Mouse (Mus musculus) forebrain, embryonic 15.5 days (tissue): Measurements from ENCODE around the gene Mitd1. TPM values are rescaled to one million over a fixed set of nuclear protein-coding genes. Genes with fewer than 3 reads are reported as not detected.
A peak's percentile ranks its signal among the peaks of the same experiment; 100 is the strongest.

Experiments used
- ATAC-seq: fragments of 200-750 bp; cut with Nextera tagmentation; replicated peaks from 2 replicates; pipeline ENCODE4 v1.8.0; 2017; ENCODE audit warnings: mild to moderate bottlenecking, moderate TSS enrichment, moderate library complexity
- H3K27ac ChIP-seq: fragments of 300-500 bp; sonication (generic); replicated peaks from 2 replicates; pipeline ENCODE4 v1.5.1; 2015; ENCODE audit warnings: mild to moderate bottlenecking, inconsistent platforms
- H3K27me3 ChIP-seq: fragments of 300-500 bp; sonication (generic); 2 replicates; pipeline ENCODE4 v1.6.1; 2015; ENCODE audit warnings: inconsistent platforms
- H3K36me3 ChIP-seq: fragments of 300-500 bp; sonication (generic); 2 replicates; pipeline ENCODE4 v1.6.1; 2015; ENCODE audit warnings: mild to moderate bottlenecking, inconsistent platforms
- H3K4me1 ChIP-seq: fragments of 300-500 bp; sonication (generic); 2 replicates; pipeline ENCODE4 v1.6.1; 2015; ENCODE audit warnings: inconsistent platforms
- H3K4me2 ChIP-seq: fragments of 300-500 bp; sonication (generic); replicated peaks from 2 replicates; pipeline ENCODE4 v1.6.1; 2015; ENCODE audit warnings: mild to moderate bottlenecking, inconsistent platforms
- H3K4me3 ChIP-seq: fragments of 300-500 bp; sonication (generic); 2 replicates; pipeline ENCODE4 v1.5.1; 2015; ENCODE audit warnings: mild to moderate bottlenecking, inconsistent platforms
- H3K9ac ChIP-seq: fragments of 300-500 bp; sonication (generic); replicated peaks from 2 replicates; pipeline ENCODE4 v1.6.1; 2015; ENCODE audit warnings: mild to moderate bottlenecking, inconsistent platforms
- H3K9me3 ChIP-seq: fragments of 300-500 bp; sonication (generic); 2 replicates; pipeline ENCODE4 v1.6.1; 2016; ENCODE audit warnings: inconsistent platforms
- WGBS: fragments of 180-500 bp; shearing (Covaris S2); methylation state at CpG from one replicate; pipeline ENCODE4 v1.1.7; 2015; ENCODE audit warnings: mixed read lengths; 5-methylcytosine and 5-hydroxymethylcytosine counted together
- polyA plus RNA-seq: library from polyadenylated mRNA; unstranded; fragments of >200 nt; fragmentation: Nextera tagmentation; extraction: Ambion mirVana; gene quantifications from 2 replicates; pipeline ENCODE4 v1.2.1, GENCODE M21; 2015

Gene Mitd1
- polyA plus RNA-seq, 1 experiment from 2014 or later = 15.9 TPM

- WGBS = 92% methylated on average over 6 of the region's 6 CpGs
- peak within 1 kb of the TSS; percentile 86 for H3K4me2 ChIP-seq
Measured at GRCm38 (mm10) chr1:37866286-37866685, 23.9 kb downstream of the Mitd1 start, which contains the start of gene Tsga10. Gene Tsga10, minus strand, starts transcription at chr1:37866429.

DNA sequence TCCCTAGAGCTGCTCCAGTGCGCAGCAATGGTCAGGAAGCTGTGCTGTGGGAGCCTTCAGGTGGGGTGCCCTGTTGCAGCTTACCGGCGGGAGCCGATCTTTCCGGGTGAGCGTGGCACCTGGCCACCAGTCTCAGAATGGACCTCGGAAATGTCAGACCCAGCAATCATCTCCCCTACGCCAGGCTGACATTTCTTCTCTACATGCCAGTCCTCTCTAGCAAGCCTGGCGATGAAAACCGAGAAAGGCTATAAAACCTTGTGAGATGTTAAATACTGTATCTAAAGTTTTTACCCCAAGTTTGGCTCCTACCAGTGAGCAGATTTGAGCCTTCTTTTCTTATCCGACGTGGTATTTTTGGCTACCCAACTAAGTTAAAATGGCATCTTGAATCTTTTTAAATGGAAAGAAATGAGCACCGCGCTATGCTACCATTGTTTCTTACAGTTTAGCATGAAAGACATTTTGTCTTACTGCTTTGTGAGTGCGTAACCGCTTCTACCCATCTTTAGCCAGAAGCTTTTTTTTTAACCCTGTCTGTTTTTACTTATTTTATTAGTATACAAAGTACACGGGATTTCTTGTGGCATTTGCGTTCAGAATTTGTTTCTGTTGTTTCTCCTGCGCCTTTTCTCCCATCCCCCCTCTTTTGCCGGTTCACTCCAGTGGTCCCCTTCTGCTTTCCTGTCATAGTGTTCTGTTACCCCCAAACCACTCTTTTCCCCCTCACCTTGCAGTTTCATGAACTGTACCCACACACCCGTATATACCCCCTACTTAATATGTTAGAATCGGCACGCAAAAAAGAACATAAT lies 24.6 kb downstream of the Mitd1 start:
- Histone ChIP-seq H3K4me2 (peak overlapping the region; percentile 86), H3K4me1 (peaks cover 13% of the 10 kb centered on the region), H3K9ac (peak overlapping the region; percentile 77), H3K9me3 (no peaks in the 10 kb centered on the region), H3K4me3 (peak overlapping the region; percentile 81), H3K27ac (peak overlapping the region; percentile 92), H3K27me3 (peaks cover 13% of the 10 kb centered on the region; the same call in 1 of the 2 replicates), H3K36me3 (no peaks in the 10 kb centered on the region)
- 8% methylated on average over 23 of the region's 23 CpGs for WGBS
- no peak for ATAC-seq

More at GRCm38 (mm10) chr1:37866286-37866685, 23.9 kb downstream of the Mitd1 start, which contains the start of gene Tsga10:
- no peaks in the 10 kb centered on the region for H3K36me3 ChIP-seq
- ATAC-seq = no peak
- H3K4me1 ChIP-seq = peaks cover 13% of the 10 kb centered on the region
- H3K27me3 ChIP-seq = peaks cover 13% of the 10 kb centered on the region; the same call in 1 of the 2 replicates
- H3K9me3 ChIP-seq = no peaks in the 10 kb centered on the region
- peak within 1 kb of the TSS; percentile 81 for H3K4me3 ChIP-seq
- peak within 1 kb of the TSS; percentile 92 for H3K27ac ChIP-seq
- peak within 1 kb of the TSS; percentile 77 for H3K9ac ChIP-seq

- no peaks in the 10 kb centered on the region for H3K36me3 ChIP-seq
- H3K27me3 ChIP-seq = peaks cover 10% of the 10 kb centered on the region; the same call in 1 of the 2 replicates
- H3K9ac ChIP-seq = peak overlapping the region; percentile 77
- no peaks in the 10 kb centered on the region for H3K9me3 ChIP-seq
- H3K4me1 ChIP-seq = peaks cover 13% of the 10 kb centered on the region
- peak overlapping the region; percentile 92 for H3K27ac ChIP-seq
- peak; percentile 99 for ATAC-seq
- under 1% methylated on average over 79 of the region's 90 CpGs for WGBS
- peak overlapping the region; percentile 86 for H3K4me2 ChIP-seq
- peak overlapping the region; percentile 81 for H3K4me3 ChIP-seq
Measured at GRCm38 (mm10) chr1:37864511-37865400, 25.5 kb downstream of the Mitd1 start.

DNA sequence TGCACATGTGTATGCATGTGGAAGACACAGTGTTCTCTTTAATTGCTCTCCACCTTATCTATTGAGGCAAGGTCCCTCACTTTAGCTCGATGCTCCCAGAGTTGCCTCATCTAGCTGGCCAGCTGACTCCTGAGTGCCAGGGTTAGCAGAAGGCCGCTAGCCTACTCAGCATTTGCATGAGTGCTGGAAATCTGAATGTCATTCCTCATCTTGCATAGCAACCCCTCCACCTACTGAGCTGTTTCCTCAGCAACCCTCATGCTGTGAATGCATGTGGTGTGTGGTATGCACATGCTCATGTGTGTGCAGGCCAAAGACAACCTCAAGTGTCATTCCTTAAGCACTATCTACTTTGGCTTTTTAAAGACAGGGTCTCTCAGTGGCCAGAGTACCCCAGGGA lies 39.5 kb downstream of the Mitd1 start:
- Histone ChIP-seq H3K27ac (no peak overlapping the region), H3K4me2 (no peak overlapping the region), H3K4me3 (no peak overlapping the region), H3K36me3 (peaks cover 17% of the 10 kb centered on the region), H3K9ac (no peak overlapping the region), H3K9me3 (no peaks in the 10 kb centered on the region), H3K4me1 (no peaks in the 10 kb centered on the region), H3K27me3 (no peaks in the 10 kb centered on the region)
- 58% methylated on average over 2 of the region's 2 CpGs for WGBS
- no peak for ATAC-seq

GRCm38 (mm10) chr1:37846878-37847277 lies 43.3 kb downstream of the Mitd1 start:
- Histone ChIP-seq H3K9ac (no peak overlapping the region), H3K9me3 (no peaks in the 10 kb centered on the region), H3K27me3 (no peaks in the 10 kb centered on the region), H3K27ac (no peak overlapping the region), H3K36me3 (no peaks in the 10 kb centered on the region; the same call in 1 of the 2 replicates), H3K4me1 (no peaks in the 10 kb centered on the region), H3K4me2 (no peak overlapping the region), H3K4me3 (no peak overlapping the region)
- no peak for ATAC-seq
- 84% methylated on average over 8 of the region's 8 CpGs for WGBS

- Histone ChIP-seq H3K36me3 (peaks cover 17% of the 10 kb centered on the region), H3K4me1 (no peaks in the 10 kb centered on the region), H3K9ac (no peak overlapping the region), H3K27me3 (no peaks in the 10 kb centered on the region), H3K4me2 (no peak overlapping the region), H3K27ac (no peak overlapping the region), H3K4me3 (no peak overlapping the region), H3K9me3 (no peaks in the 10 kb centered on the region)
- no peak for ATAC-seq
- 59% methylated on average over 2 of the region's 2 CpGs for WGBS
Measured at GRCm38 (mm10) chr1:37831681-37832080, 58.5 kb downstream of the Mitd1 start.

Other genes with a start within 250 kb of the Mitd1 start
- 2.9 and 3.1 TPM in 2 replicates for gene 2010300C02Rik, start 170.3 kb downstream of the Mitd1 start, polyA plus RNA-seq
- 21.1 and 22.4 TPM in 2 replicates for gene Tsga10, start 24.0 kb downstream of the Mitd1 start, polyA plus RNA-seq
- gene Lipt1, start 18.7 kb downstream of the Mitd1 start, polyA plus RNA-seq = 6.3 and 8.1 TPM in 2 replicates
- 242 and 244 TPM in 2 replicates for gene Mrpl30, start 66 bp upstream of the Mitd1 start, polyA plus RNA-seq
- not detected in 2 replicates for gene Lyg2, start 26.1 kb upstream of the Mitd1 start, polyA plus RNA-seq
- gene Lyg1, start 67.3 kb upstream of the Mitd1 start, polyA plus RNA-seq = not detected in 2 replicates
- gene Txndc9, start 107.5 kb upstream of the Mitd1 start, polyA plus RNA-seq = 145 and 154 TPM in 2 replicates
- gene Eif5b, start 107.6 kb upstream of the Mitd1 start, polyA plus RNA-seq = 22.8 and 24.6 TPM in 2 replicates
- 39.4 and 42.8 TPM in 2 replicates for gene Rev1, start 239.4 kb upstream of the Mitd1 start, polyA plus RNA-seq